Mouse (Mus musculus) urinary bladder, postnatal 10 days (tissue): ENCODE data around the gene Palm3.
A peak's percentile ranks its signal among the peaks of the same experiment; 100 is the strongest.

Experiments used
- DNase-seq: peaks from one replicate; pipeline ENCODE4 v3.0.0; 2022; ENCODE audit warnings: low spot score

The Palm3 gene

GRCm38 (mm10) chr8:84067047-84067573 is 45.8 kb downstream of the Palm3 start:
- DNase-seq: peak; percentile 96

- DNase-seq: no peak
Observed at GRCm38 (mm10) chr8:84067911-84068310, 46.6 kb downstream of the Palm3 start.

- DNase-seq: no peak
Observed at GRCm38 (mm10) chr8:84068316-84069035, 47.2 kb downstream of the Palm3 start.

GRCm38 (mm10) chr8:84069169-84069568 is 47.9 kb downstream of the Palm3 start:
- no peak for DNase-seq

- DNase-seq: no peak
Observed at GRCm38 (mm10) chr8:84069750-84070149, 48.5 kb downstream of the Palm3 start.

GRCm38 (mm10) chr8:84070241-84070640 is 49.0 kb downstream of the Palm3 start:
- DNase-seq: no peak

GRCm38 (mm10) chr8:84070667-84071066 is 49.4 kb downstream of the Palm3 start:
- no peak for DNase-seq

GRCm38 (mm10) chr8:84071921-84072320 is 50.6 kb downstream of the Palm3 start:
- no peak for DNase-seq

GRCm38 (mm10) chr8:84072321-84072720 is 51.0 kb downstream of the Palm3 start:
- DNase-seq: no peak

- no peak for DNase-seq
Observed at GRCm38 (mm10) chr8:84073230-84073976, 52.1 kb downstream of the Palm3 start.

- no peak for DNase-seq
Observed at GRCm38 (mm10) chr8:84076412-84076811, 55.1 kb downstream of the Palm3 start.

- DNase-seq: no peak
Observed at GRCm38 (mm10) chr8:84076849-84077248, 55.6 kb downstream of the Palm3 start.

- no peak for DNase-seq
Observed at GRCm38 (mm10) chr8:84079206-84079605, 57.9 kb downstream of the Palm3 start.
